Mouse (Mus musculus) neural tube, embryonic 14.5 days (tissue): ENCODE data around the gene Nphs1. TPM values are rescaled to one million over a fixed set of nuclear protein-coding genes. Genes with fewer than 3 reads are reported as not detected.

ENCODE experiments used
- polyA plus RNA-seq: library from polyadenylated mRNA; unstranded; fragments of >200 nt; fragmentation: Nextera tagmentation; extraction: Ambion mirVana; gene quantifications from 2 replicates; pipeline ENCODE4 v1.2.1, GENCODE M21; 2014

Gene Nphs1
- polyA plus RNA-seq, 1 experiment from 2014 or later: not detected

Other genes with a start within 250 kb of the Nphs1 start
- 176 and 217 TPM in 2 replicates for gene Polr2i, start 226.4 kb upstream of the Nphs1 start, polyA plus RNA-seq
- gene Tbcb, start 226.0 kb upstream of the Nphs1 start, polyA plus RNA-seq: 402 and 413 TPM in 2 replicates
- not detected in 2 replicates for gene Ovol3, start 222.6 kb upstream of the Nphs1 start, polyA plus RNA-seq
- 0.99 and 1.0 TPM in 2 replicates for gene Thap8, start 178.2 kb upstream of the Nphs1 start, polyA plus RNA-seq
- 3.1 and 3.7 TPM in 2 replicates for gene Wdr62, start 177.9 kb upstream of the Nphs1 start, polyA plus RNA-seq
- 115 and 133 TPM in 2 replicates for gene Clip3, start 166.6 kb upstream of the Nphs1 start, polyA plus RNA-seq
- gene Alkbh6, start 149.6 kb upstream of the Nphs1 start, polyA plus RNA-seq: 134 and 137 TPM in 2 replicates
- 12.7 and 16.9 TPM in 2 replicates for gene Syne4, start 143.5 kb upstream of the Nphs1 start, polyA plus RNA-seq
- not detected in 2 replicates for gene E130208F15Rik, start 136.6 kb upstream of the Nphs1 start, polyA plus RNA-seq
- 16.3 and 20.1 TPM in 2 replicates for gene Sdhaf1, start 134.4 kb upstream of the Nphs1 start, polyA plus RNA-seq
- gene Lrfn3, start 95.5 kb upstream of the Nphs1 start, polyA plus RNA-seq: 12.2 and 14.1 TPM in 2 replicates
- gene Tyrobp, start 44.6 kb upstream of the Nphs1 start, polyA plus RNA-seq: 23.3 and 39.9 TPM in 2 replicates
- gene Hcst, start 38.5 kb upstream of the Nphs1 start, polyA plus RNA-seq: 1.1 TPM in 1 of 2 replicates, not detected in the other
- 2.5 and 3.1 TPM in 2 replicates for gene Nfkbid, start 36.6 kb upstream of the Nphs1 start, polyA plus RNA-seq
- 641 and 675 TPM in 2 replicates for gene Aplp1, start 12.8 kb upstream of the Nphs1 start, polyA plus RNA-seq
- gene Kirrel2, start 625 bp upstream of the Nphs1 start, polyA plus RNA-seq: 0.27 and 0.89 TPM in 2 replicates
- not detected in 2 replicates for gene Prodh2, start 35.3 kb downstream of the Nphs1 start, polyA plus RNA-seq
- gene Arhgap33, start 76.7 kb downstream of the Nphs1 start, polyA plus RNA-seq: 110 and 111 TPM in 2 replicates
- 7.0 and 8.4 TPM in 2 replicates for gene Hspb6, start 93.9 kb downstream of the Nphs1 start, polyA plus RNA-seq
- gene Proser3, start 94.0 kb downstream of the Nphs1 start, polyA plus RNA-seq: 9.3 and 11.1 TPM in 2 replicates
- 55.4 and 57.4 TPM in 2 replicates for gene Lin37, start 101.5 kb downstream of the Nphs1 start, polyA plus RNA-seq
- 99.4 and 99.6 TPM in 2 replicates for gene U2af1l4, start 105.0 kb downstream of the Nphs1 start, polyA plus RNA-seq
- gene Gm49396, start 105.0 kb downstream of the Nphs1 start, polyA plus RNA-seq: 8.1 and 9.4 TPM in 2 replicates
- 111 and 126 TPM in 2 replicates for gene Psenen, start 105.3 kb downstream of the Nphs1 start, polyA plus RNA-seq
- gene Igflr1, start 107.1 kb downstream of the Nphs1 start, polyA plus RNA-seq: 2.8 and 3.7 TPM in 2 replicates
- gene Kmt2b, start 130.4 kb downstream of the Nphs1 start, polyA plus RNA-seq: 13.6 and 14.6 TPM in 2 replicates
- gene Zbtb32, start 140.6 kb downstream of the Nphs1 start, polyA plus RNA-seq: 0.30 and 0.35 TPM in 2 replicates
- gene Upk1a, start 154.5 kb downstream of the Nphs1 start, polyA plus RNA-seq: 0.43 and 0.62 TPM in 2 replicates
- gene Cox6b1, start 167.8 kb downstream of the Nphs1 start, polyA plus RNA-seq: 1,118 and 1,342 TPM in 2 replicates
- gene Etv2, start 177.5 kb downstream of the Nphs1 start, polyA plus RNA-seq: not detected in 2 replicates
- 98.3 and 110 TPM in 2 replicates for gene Rbm42, start 192.0 kb downstream of the Nphs1 start, polyA plus RNA-seq
- 22.4 and 23.9 TPM in 2 replicates for gene Haus5, start 206.7 kb downstream of the Nphs1 start, polyA plus RNA-seq
- gene Pmis2, start 213.3 kb downstream of the Nphs1 start, polyA plus RNA-seq: not detected in 2 replicates
- not detected in 2 replicates for gene 2200002J24Rik, start 240.6 kb downstream of the Nphs1 start, polyA plus RNA-seq